Mouse (Mus musculus) megakaryocyte, embryonic 14.5 days (primary cell): ENCODE measurements at regions not wholly inside any gene's neighbourhood (a gene's known extent, or its start where the extent isn't known, plus 50 kb on each side); places are given as distances from the start of the nearest gene placed in this dataset.

Source experiments
- FLI1 ChIP-seq: IDR thresholded peaks from 2 replicates; pipeline ENCODE4 v1.6.1; 2012; ENCODE audit warnings: low read length, inconsistent platforms, mixed read lengths
- GATA1 ChIP-seq: IDR thresholded peaks from 3 replicates; pipeline ENCODE4 v1.6.1; 2012; ENCODE audit warnings: mixed read lengths, low read length, inconsistent platforms, borderline replicate concordance

GRCm38 (mm10) chr4:7753931-7754330, 484.9 kb downstream of the Car8 start:
- TF ChIP-seq GATA1 (no peak), FLI1 (no peak)
